Mouse (Mus musculus) liver, embryonic 14.5 days (tissue): ENCODE measurements around the gene Ogn. TPM values are rescaled to one million over a fixed set of nuclear protein-coding genes. Genes with fewer than 3 reads are reported as not detected.
A peak's percentile ranks its signal among the peaks of the same experiment; 100 is the strongest.

Experiments used
- ATAC-seq: fragments of 200-750 bp; cut with Nextera tagmentation; 2 replicates; pipeline ENCODE4 v1.8.0; 2017; ENCODE audit warnings: moderate number of reproducible peaks, mild to moderate bottlenecking, moderate library complexity; ENCODE audit not compliant: insufficient read depth
- DNase-seq, 3 experiments: peaks; one replicate each; pipeline ENCODE4 v3.0.0-alpha.2; 2012 to 2013; ENCODE audit warnings: low read depth in 3 of 3, low spot score in 3 of 3
- H3K27ac ChIP-seq: fragments of 300-500 bp; sonication (generic); 2 replicates; pipeline ENCODE4 v1.5.1; 2014; ENCODE audit warnings: moderate library complexity, mild to moderate bottlenecking, control low read depth, inconsistent platforms
- H3K27me3 ChIP-seq: fragments of 300-500 bp; sonication (generic); 2 replicates; pipeline ENCODE4 v1.6.1; 2014; ENCODE audit warnings: mild to moderate bottlenecking, low read length, moderate library complexity; ENCODE audit not compliant: control insufficient read depth, insufficient read depth
- H3K36me3 ChIP-seq: fragments of 300-500 bp; sonication (generic); replicated peaks from 2 replicates; pipeline ENCODE4 v1.6.1; 2014; ENCODE audit warnings: low read depth; ENCODE audit not compliant: control insufficient read depth, insufficient read depth
- H3K4me1 ChIP-seq, 2 experiments: fragments of 200-500 bp in 1 of 2; fragments of 300-500 bp in 1 of 2; sonication (generic) in 1 of 2; replicated peaks; 2 replicates each; pipeline ENCODE4 v1.6.1; 2012 to 2014; ENCODE audit warnings: antibody characterized with exemption in 1 of 2, inconsistent platforms in 1 of 2, low read length in 1 of 2; ENCODE audit not compliant: control insufficient read depth in 2 of 2, insufficient read depth in 2 of 2
- H3K4me2 ChIP-seq: fragments of 300-500 bp; sonication (generic); 2 replicates; pipeline ENCODE4 v1.6.1; 2014; ENCODE audit warnings: low read depth, mild to moderate bottlenecking, control low read depth, moderate library complexity
- H3K4me3 ChIP-seq, 2 experiments: fragments of 200-500 bp in 1 of 2; fragments of 300-500 bp in 1 of 2; sonication (generic) in 1 of 2; 2 replicates each; pipeline ENCODE4 v1.5.1; 2012 to 2014; ENCODE audit warnings: low read depth in 2 of 2, low read length in 2 of 2, mild to moderate bottlenecking in 2 of 2, control low read depth in 1 of 2, inconsistent platforms in 1 of 2, moderate library complexity in 1 of 2; ENCODE audit not compliant: insufficient read depth in 1 of 2
- H3K9ac ChIP-seq: fragments of 300-500 bp; sonication (generic); replicated peaks from 2 replicates; pipeline ENCODE4 v1.6.1; 2014; ENCODE audit warnings: mild to moderate bottlenecking, control low read depth, moderate library complexity
- H3K9me3 ChIP-seq: fragments of 300-500 bp; sonication (generic); 2 replicates; pipeline ENCODE4 v1.6.1; 2016; ENCODE audit warnings: low read length, mixed read lengths; ENCODE audit not compliant: control insufficient read depth
- CTCF ChIP-seq: IDR thresholded peaks from 2 replicates; pipeline ENCODE4 v1.5.1; 2016; ENCODE audit warnings: antibody characterized with exemption, low read depth, control low read depth
- EP300 ChIP-seq: IDR thresholded peaks from 2 replicates; pipeline ENCODE4 v1.6.1; 2016; ENCODE audit warnings: antibody characterized with exemption, low read depth
- WGBS: fragments of 180-500 bp; shearing (Covaris S2); extraction: QIAGEN DNeasy Blood & Tissue Kit; methylation state at CpG from one replicate; pipeline ENCODE4 v1.1.7; 2014; ENCODE audit not compliant: insufficient replicate concordance; 5-methylcytosine and 5-hydroxymethylcytosine counted together
- polyA plus RNA-seq, 2 experiments: library from polyadenylated mRNA; depleted of rRNA in 1 of 2; stranded (reverse) in 1 of 2; unstranded in 1 of 2; fragments of >200 nt; fragmentation: Nextera tagmentation in 1 of 2; extraction: Ambion mirVana in 1 of 2; gene quantifications; 2 replicates each; pipeline versions ENCODE4 v1.2.1 to v1.2.3; 2012 to 2014

The Ogn gene
- polyA plus RNA-seq, 2 experiments: 0.49 to 1.5 TPM

DNA sequence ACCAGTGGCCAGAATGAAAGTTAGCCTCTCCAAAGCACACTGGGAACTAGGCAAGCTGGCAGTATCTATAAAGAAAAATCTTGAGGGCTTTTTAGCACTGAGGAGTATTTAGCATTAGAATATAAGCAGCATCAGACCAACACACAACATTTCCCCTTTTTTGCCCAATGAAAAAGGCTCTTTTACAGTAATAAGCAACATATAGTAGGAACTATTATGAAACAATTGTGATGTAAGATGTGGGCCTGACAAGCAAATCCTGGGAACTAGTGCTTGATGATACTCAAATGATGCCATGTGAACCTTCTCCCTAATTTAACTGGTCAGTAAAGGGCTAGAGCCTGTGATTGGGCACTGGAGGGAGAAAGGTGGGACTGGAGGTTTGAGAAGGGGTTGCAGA, 20.3 kb downstream of the Ogn start:
- no peak overlapping the region for H3K27ac ChIP-seq
- no peak for DNase-seq
- H3K27me3 ChIP-seq: no peaks in the 10 kb centered on the region
- no peak overlapping the region for H3K4me2 ChIP-seq
- no peak overlapping the region for H3K4me3 ChIP-seq
- H3K9ac ChIP-seq: no peak overlapping the region
- ATAC-seq: no peak
- no peaks in the 10 kb centered on the region for H3K4me1 ChIP-seq
- no peak for TF ChIP-seq EP300
- TF ChIP-seq CTCF: no peak
- no peaks in the 10 kb centered on the region for H3K36me3 ChIP-seq
- H3K9me3 ChIP-seq: no peaks in the 10 kb centered on the region

DNA sequence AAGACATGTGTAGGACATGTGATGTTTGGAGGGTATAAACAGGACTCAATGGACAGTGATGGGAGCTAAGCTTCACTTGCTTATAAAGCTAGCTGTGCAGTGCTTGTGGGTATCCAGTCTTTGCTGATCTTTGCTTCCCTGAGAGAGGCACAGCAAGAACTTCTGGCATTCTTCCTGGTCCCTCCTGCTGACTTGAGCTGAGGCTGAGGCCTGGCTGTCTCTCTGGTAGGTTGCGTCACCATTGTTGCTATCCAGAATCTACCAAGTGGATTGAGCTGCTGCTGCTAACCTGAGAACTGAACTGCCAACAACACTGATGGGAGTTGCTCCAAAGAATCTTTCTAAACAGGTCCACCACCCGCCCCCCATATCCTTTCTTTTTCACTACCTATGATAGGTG, 21.2 kb downstream of the Ogn start:
- no peak overlapping the region for H3K4me3 ChIP-seq

DNA sequence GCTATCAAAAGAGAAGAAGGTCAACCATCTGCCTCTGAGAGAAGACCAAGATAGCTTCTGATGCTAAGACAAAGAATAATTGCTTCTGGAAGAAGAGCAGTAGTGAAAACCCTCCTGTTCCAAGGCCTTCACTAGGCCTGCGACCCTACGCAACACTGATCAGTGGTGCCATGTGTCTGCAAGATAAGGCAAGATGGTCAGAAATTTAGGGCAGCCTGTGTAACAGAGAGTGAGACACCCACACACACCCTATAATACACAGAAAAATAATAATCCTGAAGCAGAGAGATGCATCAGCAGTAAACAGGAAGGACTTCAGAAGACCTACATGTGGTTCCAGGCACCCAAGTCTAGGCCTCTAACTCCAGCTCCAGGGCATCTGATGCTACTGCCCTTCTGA, 32.1 kb downstream of the Ogn start:
- peak; percentile 36 to 46 (median 42) for DNase-seq
- no peak overlapping the region for H3K9ac ChIP-seq
- H3K4me1 ChIP-seq: peaks cover 6 to 9% of the 10 kb centered on the region in 2 experiments; a peak in 3 of 4 replicates
- no peaks in the 10 kb centered on the region for H3K27me3 ChIP-seq
- 28% methylated on average over 2 of the region's 2 CpGs for WGBS
- TF ChIP-seq CTCF: no peak
- TF ChIP-seq EP300: peak; percentile 58; the same call in 1 of the 2 replicates
- peak overlapping the region; percentile 34 for H3K27ac ChIP-seq
- no peak overlapping the region for H3K4me3 ChIP-seq
- H3K9me3 ChIP-seq: no peaks in the 10 kb centered on the region
- H3K4me2 ChIP-seq: peak overlapping the region; percentile 15
- H3K36me3 ChIP-seq: peaks cover 6% of the 10 kb centered on the region
- peak; percentile 93 for ATAC-seq

More for the DNA sequence above, 21.2 kb downstream of the Ogn start:
- Histone ChIP-seq H3K27ac (no peak overlapping the region), H3K9me3 (no peaks in the 10 kb centered on the region), H3K4me2 (no peak overlapping the region), H3K9ac (no peak overlapping the region), H3K36me3 (no peaks in the 10 kb centered on the region), H3K4me1 (no peaks in the 10 kb centered on the region), H3K27me3 (no peaks in the 10 kb centered on the region)
- 86% methylated on average over 2 of the region's 2 CpGs for WGBS
- ATAC-seq (no peak), DNase-seq (no peak)
- no peak for TF ChIP-seq CTCF

DNA sequence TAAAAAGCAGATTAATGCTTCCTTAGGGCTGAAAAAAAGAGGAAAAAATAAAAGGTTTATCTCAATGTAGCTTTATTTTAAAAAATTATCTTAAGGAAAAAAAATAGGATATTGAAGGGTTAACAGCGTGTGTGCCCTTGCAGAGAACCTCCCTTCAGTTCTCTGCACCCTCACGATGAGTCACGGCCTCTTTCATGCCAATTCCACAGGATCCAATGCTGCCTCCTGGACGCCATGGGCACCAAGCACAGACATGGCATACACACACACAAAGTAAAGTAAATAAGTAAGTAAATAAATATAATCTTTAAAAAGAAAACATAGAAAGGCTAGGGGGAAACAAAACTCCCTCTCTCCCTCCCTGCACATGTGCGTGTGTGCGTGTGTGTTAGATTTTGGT, 34.8 kb downstream of the Ogn start:
- H3K4me3 ChIP-seq: no peak overlapping the region
- H3K9ac ChIP-seq: no peak overlapping the region
- no peak for ATAC-seq
- peaks cover 6 to 7% of the 10 kb centered on the region in 2 experiments; a peak in 3 of 4 replicates for H3K4me1 ChIP-seq
- no peak overlapping the region for H3K4me2 ChIP-seq
- peaks cover 8% of the 10 kb centered on the region for H3K36me3 ChIP-seq
- no peak for TF ChIP-seq EP300
- no peak for TF ChIP-seq CTCF
- H3K27me3 ChIP-seq: no peaks in the 10 kb centered on the region
- WGBS: 80% methylated on average over 6 of the region's 6 CpGs
- no peak overlapping the region for H3K27ac ChIP-seq
- H3K9me3 ChIP-seq: no peaks in the 10 kb centered on the region
- DNase-seq: no peak

DNA sequence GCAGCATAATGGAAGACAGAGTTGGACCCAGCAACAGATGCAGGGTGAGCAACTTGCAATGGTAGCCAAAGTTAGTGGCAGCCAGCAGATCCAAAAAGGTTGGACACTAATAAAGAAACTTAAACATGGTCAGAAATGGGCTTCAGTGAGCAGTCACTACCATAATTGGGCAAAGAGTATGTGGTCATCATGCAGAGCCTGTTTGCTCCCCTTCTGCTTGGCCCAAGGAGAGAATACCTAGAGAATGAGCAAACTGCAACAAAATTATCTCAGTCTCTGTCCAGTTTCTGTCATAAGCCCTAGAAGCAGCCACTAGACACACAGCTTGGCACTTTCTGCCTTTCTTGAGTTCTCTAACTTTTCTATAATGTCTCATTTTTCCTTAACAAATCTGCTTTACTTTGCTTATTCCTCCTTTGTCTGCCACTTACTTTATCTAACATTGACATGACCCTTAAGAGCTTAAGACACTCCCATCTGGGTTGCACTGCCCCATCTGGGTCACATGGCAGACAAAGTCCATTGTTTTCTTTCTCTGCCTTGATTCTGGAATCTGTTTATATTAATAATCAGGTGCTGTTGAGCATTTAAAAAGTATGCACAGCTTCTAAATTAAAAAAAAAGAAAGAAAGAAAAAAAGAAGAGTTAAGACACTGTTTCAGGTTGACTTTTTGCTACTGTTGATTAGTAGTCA, 36.0 kb downstream of the Ogn start:
- H3K4me2 ChIP-seq: no peak overlapping the region
- no peaks in the 10 kb centered on the region for H3K27me3 ChIP-seq
- ATAC-seq (no peak), DNase-seq (no peak)
- no peak for TF ChIP-seq EP300
- no peak for TF ChIP-seq CTCF
- no peaks in the 10 kb centered on the region for H3K9me3 ChIP-seq
- no peak overlapping the region; the same call in 1 of the 2 replicates for H3K9ac ChIP-seq
- no peak overlapping the region for H3K4me3 ChIP-seq
- peaks cover 8% of the 10 kb centered on the region for H3K36me3 ChIP-seq
- H3K27ac ChIP-seq: no peak overlapping the region
- H3K4me1 ChIP-seq: peaks cover 6 to 7% of the 10 kb centered on the region in 2 experiments; a peak in 3 of 4 replicates
